Mouse (Mus musculus): Measurements from ENCODE around the gene Kirrel2.

DNA sequence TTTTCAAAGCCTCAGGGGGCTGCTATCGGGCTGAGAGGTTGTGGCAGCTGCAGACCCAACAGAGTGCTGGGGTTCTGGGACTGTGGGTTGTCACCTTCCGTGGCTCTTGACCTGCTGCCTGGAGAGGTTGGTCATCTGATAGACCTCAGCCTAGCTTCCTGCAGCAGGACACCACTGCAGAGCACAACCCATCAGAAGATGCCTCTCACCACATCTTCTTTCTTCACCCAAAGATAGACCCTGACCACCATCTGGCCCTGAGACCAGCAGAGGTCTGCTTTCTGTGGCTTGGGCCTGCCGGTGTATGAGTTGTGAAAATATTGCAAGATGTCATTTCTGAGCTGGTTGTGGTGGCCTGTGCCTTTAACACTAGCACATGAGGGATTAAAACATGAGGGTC, 46.5 kb downstream of the Kirrel2 start:
- TF ChIP-seq CTCF (IDR thresholded peaks at IDR 0.05; ENCODE audit: low read depth, low read length) (no peak), EP300 (IDR thresholded peaks at IDR 0.05; ENCODE audit: insufficient read depth, low read depth, low read length) (no peak)
